Mouse (Mus musculus) testis, adult 2 months (tissue): Measurements from ENCODE around the gene Map2k4. TPM values are rescaled to one million over a fixed set of nuclear protein-coding genes. Genes with fewer than 3 reads are reported as not detected.

ENCODE experiments used
- H3K27ac ChIP-seq: fragments of 200-500 bp; 2 replicates; pipeline ENCODE4 v1.5.1; 2012; ENCODE audit warnings: low read depth, low read length; ENCODE audit not compliant: control insufficient read depth, insufficient read depth
- H3K27me3 ChIP-seq: fragments of 200-500 bp; 2 replicates; pipeline ENCODE4 v1.6.1; 2012; ENCODE audit warnings: mild to moderate bottlenecking, low read length, moderate library complexity; ENCODE audit not compliant: control insufficient read depth, insufficient read depth
- H3K36me3 ChIP-seq: fragments of 200-500 bp; 2 replicates; pipeline ENCODE4 v1.6.1; 2012; ENCODE audit warnings: mild to moderate bottlenecking, low read length; ENCODE audit not compliant: control insufficient read depth, insufficient read depth
- H3K4me1 ChIP-seq: fragments of 200-500 bp; 2 replicates; pipeline ENCODE4 v1.6.1; 2012; ENCODE audit warnings: low read length; ENCODE audit not compliant: control insufficient read depth, insufficient read depth
- H3K4me3 ChIP-seq: fragments of 200-500 bp; 2 replicates; pipeline ENCODE4 v1.5.1; 2012; ENCODE audit warnings: low read depth, mild to moderate bottlenecking, low read length, moderate library complexity, mixed read lengths; ENCODE audit not compliant: control insufficient read depth
- CTCF ChIP-seq: fragments of 200-500 bp; IDR thresholded peaks from 2 replicates; pipeline ENCODE4 v1.5.1; 2012; ENCODE audit warnings: low read depth, mild to moderate bottlenecking, inconsistent platforms, low read length, moderate library complexity; ENCODE audit not compliant: control insufficient read depth, insufficient read depth, insufficient replicate concordance
- POLR2A ChIP-seq: fragments of 200-500 bp; IDR thresholded peaks from 2 replicates; pipeline ENCODE4 v1.6.1; 2012; ENCODE audit warnings: low read depth, mild to moderate bottlenecking, inconsistent platforms, low read length, moderate library complexity; ENCODE audit not compliant: control insufficient read depth
- polyA plus RNA-seq: library from polyadenylated mRNA; depleted of rRNA; stranded (reverse); fragments of >200 nt; gene quantifications from 2 replicates; pipeline ENCODE4 v1.2.3, GENCODE M21; 2012

Gene Map2k4
- polyA plus RNA-seq, 1 experiment, result 6.9 TPM

DNA sequence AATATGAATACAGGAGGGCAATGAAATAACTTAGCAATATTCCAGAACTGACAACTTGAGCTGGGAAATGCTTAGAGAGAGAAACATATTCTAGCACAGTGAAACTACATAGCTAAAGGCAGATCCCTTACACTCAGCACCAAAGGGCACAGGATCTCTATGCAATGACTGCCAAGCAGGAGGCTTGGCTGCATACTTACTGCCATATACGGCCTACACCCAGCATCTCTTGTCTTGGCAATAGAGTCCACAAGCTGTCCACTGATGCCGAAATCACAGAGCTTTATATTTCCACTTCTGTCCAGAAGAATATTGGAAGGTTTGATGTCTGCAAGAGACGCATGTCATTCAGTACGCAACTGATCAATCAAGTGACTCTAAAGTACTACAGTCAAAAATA, 81.3 kb downstream of the Map2k4 start:
- no peaks in the 10 kb centered on the region for H3K36me3 ChIP-seq
- no peak overlapping the region for H3K4me3 ChIP-seq
- TF ChIP-seq POLR2A (no peak), CTCF (no peak)
- no peaks in the 10 kb centered on the region for H3K4me1 ChIP-seq
- no peaks in the 10 kb centered on the region for H3K27me3 ChIP-seq
- no peak overlapping the region for H3K27ac ChIP-seq

DNA sequence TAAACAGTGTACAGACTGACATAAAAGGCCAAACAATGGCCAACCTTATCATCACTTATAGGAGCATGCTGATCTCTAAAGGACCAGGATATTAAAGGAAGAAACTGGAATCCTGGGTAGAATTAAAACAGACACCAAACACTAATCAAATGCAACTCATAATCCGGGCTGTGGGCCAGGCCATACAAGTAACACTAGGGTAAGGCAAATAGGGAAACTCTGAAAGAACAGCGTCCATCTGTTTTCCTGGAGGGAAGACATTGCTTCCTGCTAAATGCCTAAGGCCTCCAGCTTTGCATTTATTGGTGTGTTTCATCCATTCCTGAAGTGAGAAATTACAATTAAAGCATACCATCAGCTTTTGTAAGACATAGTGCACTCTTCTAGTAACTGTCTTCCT, 81.9 kb downstream of the Map2k4 start:
- Histone ChIP-seq H3K36me3 (no peaks in the 10 kb centered on the region), H3K27me3 (no peaks in the 10 kb centered on the region), H3K4me1 (no peaks in the 10 kb centered on the region), H3K27ac (no peak overlapping the region), H3K4me3 (no peak overlapping the region)
- TF ChIP-seq CTCF, result no peak
- no peak for TF ChIP-seq POLR2A

DNA sequence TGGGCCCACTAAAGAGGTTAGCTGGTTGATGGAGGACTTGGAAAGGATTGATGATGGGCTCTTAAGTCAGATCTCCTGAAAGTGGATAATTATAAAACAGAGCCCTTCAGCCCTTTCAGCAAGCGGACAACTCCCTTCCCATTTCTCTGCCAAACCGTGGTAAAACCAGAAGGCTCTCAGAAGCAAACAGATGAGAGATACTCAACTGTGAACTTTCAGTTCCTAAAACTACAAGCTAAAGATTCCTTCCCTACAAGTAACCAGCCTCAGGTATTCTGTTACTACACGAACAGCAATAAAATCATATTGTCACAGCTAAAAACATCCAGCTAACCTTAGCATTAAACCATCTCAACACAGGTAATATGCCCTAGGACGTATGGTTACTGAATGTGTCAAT, 83.2 kb downstream of the Map2k4 start:
- no peak overlapping the region for H3K27ac ChIP-seq
- no peak overlapping the region for H3K4me3 ChIP-seq
- TF ChIP-seq POLR2A (no peak), CTCF (no peak)
- no peaks in the 10 kb centered on the region for H3K36me3 ChIP-seq
- no peaks in the 10 kb centered on the region for H3K4me1 ChIP-seq
- no peaks in the 10 kb centered on the region for H3K27me3 ChIP-seq

DNA sequence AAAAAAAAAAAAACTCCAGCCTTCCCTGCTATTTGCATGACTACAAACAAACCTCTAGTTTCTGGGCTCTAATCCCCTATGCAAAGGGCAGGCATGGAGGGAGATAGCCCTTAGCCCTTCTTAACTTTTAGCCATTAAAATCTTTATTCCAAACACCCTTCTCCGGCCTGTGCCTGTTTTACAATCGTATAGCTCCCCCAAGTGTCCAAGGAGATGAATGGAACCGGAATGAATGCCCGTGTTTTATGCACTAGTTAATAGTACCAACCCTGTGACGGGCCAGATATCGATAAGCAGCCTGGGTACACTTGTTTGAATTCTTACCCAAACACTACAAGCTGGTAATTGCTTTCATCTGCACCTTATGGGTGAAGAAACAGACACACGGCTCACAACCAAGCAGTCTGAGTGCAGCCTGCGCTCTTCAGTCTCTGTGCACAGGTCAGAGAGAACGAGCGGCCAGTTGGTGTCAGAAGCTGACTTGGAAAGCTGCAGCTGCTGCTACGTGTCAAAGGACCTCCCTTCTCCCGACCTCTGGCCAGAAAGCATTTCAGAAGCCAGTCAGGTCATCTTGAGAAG, 109.2 kb downstream of the Map2k4 start:
- H3K4me1 ChIP-seq, result no peaks in the 10 kb centered on the region
- H3K27me3 ChIP-seq, result no peaks in the 10 kb centered on the region
- no peak for TF ChIP-seq CTCF
- H3K36me3 ChIP-seq, result no peaks in the 10 kb centered on the region
- H3K4me3 ChIP-seq, result no peak overlapping the region
- H3K27ac ChIP-seq, result no peak overlapping the region

DNA sequence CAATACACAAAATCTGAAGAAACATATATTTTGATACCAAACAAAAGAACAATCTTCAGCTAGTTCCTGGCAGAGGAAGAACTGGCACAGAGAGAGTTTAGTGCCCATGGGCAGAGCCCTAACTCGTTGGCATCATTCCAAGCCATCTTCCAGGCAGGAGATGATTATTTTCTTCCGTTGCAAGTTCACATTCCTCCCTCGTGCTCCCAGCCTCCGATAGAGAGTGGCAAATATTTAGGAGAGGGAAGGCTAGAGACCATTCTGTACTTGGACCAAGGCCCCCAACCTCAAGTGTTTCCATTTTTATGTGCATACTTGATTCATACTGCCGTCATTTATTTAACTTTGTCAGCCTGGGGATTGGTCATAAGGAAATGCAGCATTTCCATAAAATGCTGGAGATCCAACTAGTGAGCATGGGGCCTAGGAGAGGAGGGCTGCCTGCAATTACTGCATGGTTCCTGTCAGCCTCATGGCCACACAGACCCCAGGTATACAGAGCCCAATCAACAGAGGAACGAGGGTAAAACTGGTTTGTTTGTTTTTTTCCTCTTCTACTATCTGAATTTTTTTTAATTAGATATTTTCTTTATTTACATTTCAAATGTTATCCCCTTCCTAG, 120.6 kb downstream of the Map2k4 start:
- TF ChIP-seq CTCF (no peak), POLR2A (no peak)
- Histone ChIP-seq H3K36me3 (no peaks in the 10 kb centered on the region), H3K27me3 (no peaks in the 10 kb centered on the region), H3K27ac (no peak overlapping the region), H3K4me1 (no peaks in the 10 kb centered on the region), H3K4me3 (no peak overlapping the region)

DNA sequence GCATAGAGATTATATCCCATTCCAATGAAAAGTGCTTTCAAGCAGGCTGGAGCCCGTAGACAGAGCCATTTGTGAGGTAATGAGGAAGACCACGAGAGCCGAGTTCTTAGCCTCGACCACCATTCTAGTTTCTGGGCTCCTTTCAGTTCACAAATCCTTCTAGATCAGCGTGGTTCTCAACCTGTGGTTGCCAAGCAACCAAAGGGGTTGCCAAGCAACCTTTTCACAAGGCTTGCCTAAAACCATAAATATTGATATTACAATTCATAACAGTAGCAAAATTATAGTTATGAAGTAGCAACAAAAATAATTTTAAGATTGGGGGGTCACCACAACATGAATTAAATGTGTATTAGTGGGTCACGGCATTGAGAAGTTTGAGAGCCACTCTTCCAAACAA, 123.2 kb downstream of the Map2k4 start:
- Histone ChIP-seq H3K36me3 (no peaks in the 10 kb centered on the region), H3K4me1 (no peaks in the 10 kb centered on the region), H3K27me3 (no peaks in the 10 kb centered on the region), H3K4me3 (no peak overlapping the region), H3K27ac (no peak overlapping the region)
- TF ChIP-seq CTCF (no peak), POLR2A (no peak)

DNA sequence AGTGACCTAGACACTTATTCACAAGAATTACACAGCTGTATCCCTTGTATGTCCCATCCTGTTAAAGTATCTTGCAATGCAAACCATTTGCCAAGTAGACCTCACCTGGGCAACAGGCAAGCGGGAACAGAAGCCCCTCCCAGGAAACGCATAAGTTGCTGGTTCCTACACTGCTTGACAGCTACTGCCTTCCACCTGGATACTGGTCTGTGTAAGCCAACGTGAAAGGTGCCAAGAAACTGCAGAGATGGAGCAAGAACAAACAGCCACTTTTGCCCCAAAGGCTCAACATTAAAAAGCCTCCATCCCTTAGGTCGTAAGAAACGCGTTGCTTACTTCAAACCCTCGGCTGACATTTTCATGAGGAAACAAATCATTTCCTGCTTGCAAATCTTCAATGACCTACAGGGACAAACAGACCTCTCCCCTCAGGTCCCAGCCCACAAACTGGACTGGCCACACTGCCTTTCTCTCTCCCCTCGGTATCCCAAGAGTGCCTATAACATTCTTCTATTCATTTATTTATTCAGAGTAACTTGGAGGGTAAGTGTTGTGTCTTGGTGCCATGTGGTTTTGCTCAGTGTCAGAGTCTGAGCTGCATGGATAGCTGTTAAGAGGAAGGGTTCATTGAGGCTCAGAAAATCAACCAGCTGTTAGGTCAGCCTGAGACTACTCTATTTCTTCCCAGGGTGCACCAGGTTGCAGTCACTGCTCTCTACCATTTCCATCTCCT, 126.1 kb downstream of the Map2k4 start:
- H3K27ac ChIP-seq, result no peak overlapping the region
- TF ChIP-seq POLR2A (no peak), CTCF (no peak)
- no peak overlapping the region for H3K4me3 ChIP-seq
- no peaks in the 10 kb centered on the region for H3K4me1 ChIP-seq
- no peaks in the 10 kb centered on the region for H3K27me3 ChIP-seq
- H3K36me3 ChIP-seq, result no peaks in the 10 kb centered on the region
